Mouse (Mus musculus) hematopoietic stem cell, adult 5-6 weeks (primary cell): Measurements from ENCODE around the gene Sap30. TPM values are rescaled to one million over a fixed set of nuclear protein-coding genes. Genes with fewer than 3 reads are reported as not detected.
"Not testable (repeated sequence)": the region's sequence is repeated elsewhere in the genome, so short reads cannot be mapped to it uniquely, and the experiment has no call there.

ENCODE experiments used
- ATAC-seq, 2 experiments: fragments of 125-278 bp in 1 of 2; replicated peaks in 1 of 2; 2 replicates each; pipeline ENCODE4 v1.8.0; 2016 to 2017; ENCODE audit warnings: inconsistent platforms in 2 of 2, mild to moderate bottlenecking in 2 of 2, moderate number of reproducible peaks in 2 of 2, low read depth in 1 of 2, moderate TSS enrichment in 1 of 2; ENCODE audit not compliant: low FRiP score in 2 of 2, poor library complexity in 2 of 2, severe bottlenecking in 2 of 2, insufficient read depth in 1 of 2, low TSS enrichment in 1 of 2
- total RNA-seq: library from RNA; stranded (forward); fragments of 172-1452, 232-1000 nt; gene quantifications from 2 replicates; pipeline ENCODE4 v1.2.3, GENCODE M21; 2017

Gene Sap30
- total RNA-seq, 1 experiment from 2014 or later = 55.7 TPM

- no peak for ATAC-seq
These were observed 29.7 kb downstream of the Sap30 start for GRCm38 (mm10) chr8:57457942-57458341.

- no peak for ATAC-seq
These were observed 30.5 kb downstream of the Sap30 start for GRCm38 (mm10) chr8:57457152-57457551.

- ATAC-seq = no peak
These were observed 31.9 kb downstream of the Sap30 start, which contains the start of gene Scrg1 for GRCm38 (mm10) chr8:57455765-57456164. TSS of gene Scrg1 (plus strand) at chr8:57455923.

- no peak for ATAC-seq
These were observed 34.3 kb downstream of the Sap30 start for GRCm38 (mm10) chr8:57453361-57453760.

GRCm38 (mm10) chr8:57451896-57452295, 35.8 kb downstream of the Sap30 start:
- no peak for ATAC-seq

GRCm38 (mm10) chr8:57450726-57451125, 36.9 kb downstream of the Sap30 start:
- no peak for ATAC-seq

- not testable (repeated sequence) for ATAC-seq
These were observed 41.8 kb downstream of the Sap30 start for GRCm38 (mm10) chr8:57445901-57446300.

GRCm38 (mm10) chr8:57443289-57443688, 44.4 kb downstream of the Sap30 start:
- peak in 1 of 2 experiments; percentile 23; a peak in 1 of 4 replicates for ATAC-seq

GRCm38 (mm10) chr8:57441556-57441955, 46.1 kb downstream of the Sap30 start:
- peak; percentile 82 to 94 for ATAC-seq

- no peak for ATAC-seq
These were observed 46.5 kb downstream of the Sap30 start for GRCm38 (mm10) chr8:57441131-57441530.

- ATAC-seq = peak in 1 of 2 experiments; percentile 4; a peak in 1 of 4 replicates
These were observed 51.2 kb downstream of the Sap30 start for GRCm38 (mm10) chr8:57436437-57436796.

GRCm38 (mm10) chr8:57435768-57436436, 51.8 kb downstream of the Sap30 start:
- ATAC-seq = peak; percentile 79 to 91

- ATAC-seq = peak in 1 of 2 experiments; percentile 54; a peak in 1 of 4 replicates
These were observed 54.9 kb downstream of the Sap30 start for GRCm38 (mm10) chr8:57432802-57433201.

Other genes with a start within 250 kb of the Sap30 start
- not detected in 2 replicates for gene Hand2, start 166.9 kb downstream of the Sap30 start, total RNA-seq
- gene Scrg1, start 31.9 kb downstream of the Sap30 start, total RNA-seq = 2.4 TPM in 1 of 2 replicates, not detected in the other
- gene Hmgb2, start 24.0 kb upstream of the Sap30 start, total RNA-seq = 367 and 434 TPM in 2 replicates
- 17.9 and 18.8 TPM in 2 replicates for gene Galnt7, start 165.2 kb upstream of the Sap30 start, total RNA-seq